Mouse (Mus musculus): ENCODE measurements around the gene Gsta2.
"Not testable (repeated sequence)": the region's sequence is repeated elsewhere in the genome, so short reads cannot be mapped to it uniquely, and the experiment has no call there.

The Gsta2 gene

DNA sequence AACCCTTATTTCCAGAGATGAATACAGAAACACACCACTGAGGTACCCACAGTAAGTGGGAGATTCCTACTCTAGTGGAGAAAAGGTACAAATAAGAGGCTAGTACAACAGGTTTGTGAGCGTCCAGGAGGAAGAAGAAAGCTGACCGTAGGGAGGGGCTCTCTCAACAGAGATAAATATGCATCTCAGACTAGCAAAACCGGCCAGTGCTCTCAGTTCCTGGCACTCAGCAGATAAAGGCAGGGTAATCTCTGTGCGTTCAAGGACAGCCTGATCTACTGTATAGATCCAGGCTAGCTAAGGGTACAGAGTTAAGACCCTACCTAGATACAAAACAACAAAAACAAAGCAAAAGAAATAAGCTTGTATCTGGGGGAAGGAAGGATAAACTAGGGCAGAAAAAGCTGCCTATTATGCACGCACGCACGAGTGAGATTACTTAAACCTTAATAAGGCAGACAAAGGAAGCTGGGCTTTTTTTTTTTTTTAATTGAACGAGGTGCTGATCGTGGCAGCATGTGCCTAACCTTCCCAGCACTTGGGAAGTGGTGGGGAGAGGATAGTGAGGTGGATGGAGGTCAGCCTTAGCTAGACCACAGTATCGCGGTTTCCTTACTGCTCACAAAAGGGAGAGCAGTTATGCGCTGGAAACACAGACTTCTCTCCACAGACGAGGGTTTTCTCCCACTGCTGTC, 10.4 kb upstream of the Gsta2 start:
- no peak for DNase-seq (ENCODE audit: low spot score in 2 of 2)

DNA sequence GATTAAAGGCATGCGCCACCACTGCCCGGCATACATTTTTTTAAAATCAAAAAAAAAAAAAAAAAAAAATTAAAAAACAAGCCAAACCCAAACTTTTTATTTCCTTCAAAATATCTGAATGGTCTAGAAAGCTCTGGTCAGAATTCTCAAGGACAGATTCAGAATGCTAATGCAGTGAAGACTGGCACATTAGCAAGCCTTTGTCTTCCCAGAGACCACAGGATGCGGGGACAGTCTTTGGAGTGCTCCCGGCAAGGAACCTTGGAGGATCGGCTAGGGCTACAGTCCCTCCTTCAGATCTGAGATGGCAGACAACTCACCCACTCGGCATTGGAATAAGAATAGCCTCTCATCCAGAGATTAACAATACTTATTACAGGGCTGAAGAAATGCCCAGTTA, 9.1 kb upstream of the Gsta2 start:
- DNase-seq (ENCODE audit: low spot score in 2 of 2) = no peak

DNA sequence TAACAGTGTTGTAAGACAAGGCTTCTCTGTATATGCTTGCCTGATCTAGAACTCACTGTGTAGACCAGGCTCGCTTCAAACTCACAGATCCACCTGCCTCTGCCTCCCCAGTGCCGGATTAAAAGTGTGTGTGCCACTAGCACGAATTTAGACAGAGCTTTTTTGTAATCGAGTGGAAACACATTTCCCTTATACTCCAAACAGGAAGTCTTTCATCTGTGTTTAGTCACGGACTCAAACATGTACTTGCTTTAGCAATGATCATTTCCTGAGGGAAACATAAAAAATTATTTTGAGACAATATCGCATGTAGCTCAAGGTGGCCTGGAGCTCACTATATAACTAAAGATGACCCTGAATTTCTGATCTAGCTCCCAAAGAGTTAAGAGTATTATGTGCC, 7.8 kb upstream of the Gsta2 start:
- DNase-seq (ENCODE audit: low spot score in 2 of 2) = no peak

DNA sequence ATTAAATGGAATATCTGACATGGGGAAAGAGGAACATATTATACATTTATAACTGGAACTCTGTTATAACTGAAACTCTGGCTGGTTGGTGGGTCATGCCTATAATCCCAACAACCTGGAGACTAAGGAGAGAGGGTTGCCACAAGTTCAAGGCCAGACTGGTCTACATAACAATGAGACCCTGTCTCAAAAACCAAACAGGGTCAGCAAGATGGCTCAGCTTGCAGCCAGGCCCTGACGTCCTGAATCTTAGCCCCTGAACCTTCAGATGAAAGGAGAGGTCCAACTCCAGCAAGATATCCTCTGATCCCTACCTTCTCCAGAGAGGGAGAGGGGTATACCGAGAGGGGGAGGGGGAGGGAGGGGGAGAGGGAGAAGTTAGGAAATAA, 4.9 kb upstream of the Gsta2 start:
- DNase-seq (ENCODE audit: low spot score in 2 of 2) = no peak

DNA sequence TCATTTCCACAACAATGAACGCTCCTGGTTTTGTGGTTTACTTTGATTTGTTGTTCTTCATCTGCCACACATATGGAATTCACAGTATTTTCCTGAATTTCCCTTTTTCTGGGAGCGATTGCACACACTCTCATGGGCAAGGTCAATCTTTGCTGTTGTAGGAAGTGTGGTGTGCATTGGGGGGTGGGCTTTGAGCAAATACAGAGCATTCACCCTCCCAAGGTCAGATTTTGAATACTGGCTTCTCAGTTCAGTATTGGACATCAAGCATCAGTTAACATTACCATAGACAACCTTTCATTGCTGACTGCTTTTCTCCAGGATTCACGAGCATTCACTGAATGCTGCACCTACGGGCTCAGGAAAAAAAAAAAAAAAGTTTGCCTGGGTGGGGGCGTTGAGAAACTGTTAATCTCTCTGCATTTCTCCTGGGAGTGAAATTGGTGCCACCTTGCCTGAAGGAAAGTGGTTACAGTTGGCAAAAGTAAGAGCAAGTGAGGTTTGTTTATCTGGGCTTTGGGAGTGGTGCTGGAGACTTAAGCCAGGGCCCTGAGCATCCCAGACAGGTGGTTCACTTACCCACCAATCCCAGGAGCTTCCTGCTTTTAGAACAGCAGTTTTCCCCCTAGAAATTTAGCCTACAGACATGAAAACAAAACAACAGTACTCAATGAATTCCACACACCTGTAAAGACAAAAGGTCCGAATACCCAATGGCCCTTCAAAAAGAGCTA, 4.3 kb upstream of the Gsta2 start:
- no peak for DNase-seq (ENCODE audit: low spot score in 2 of 2)

DNA sequence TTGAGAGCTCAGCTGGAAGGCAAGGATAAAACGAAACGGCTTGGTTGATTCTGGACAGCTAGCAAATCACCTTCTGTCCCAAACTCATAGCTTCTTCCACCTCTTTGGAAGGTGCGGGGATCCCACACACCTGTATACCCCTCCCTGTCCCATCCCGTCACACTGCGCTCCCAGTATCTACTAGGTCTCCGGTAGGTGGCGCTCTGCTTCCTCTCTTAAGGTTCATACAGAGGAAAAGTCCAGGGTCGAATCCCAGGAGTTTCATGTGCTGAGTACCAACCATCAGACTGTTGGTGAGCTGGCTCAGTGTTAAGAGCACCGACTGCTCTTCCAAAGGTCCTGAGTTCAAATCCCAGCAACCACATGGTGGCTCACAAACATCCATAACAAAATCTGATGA, 2.5 kb upstream of the Gsta2 start:
- DNase-seq (ENCODE audit: low spot score in 2 of 2) = peak; percentile 15 to 60

DNA sequence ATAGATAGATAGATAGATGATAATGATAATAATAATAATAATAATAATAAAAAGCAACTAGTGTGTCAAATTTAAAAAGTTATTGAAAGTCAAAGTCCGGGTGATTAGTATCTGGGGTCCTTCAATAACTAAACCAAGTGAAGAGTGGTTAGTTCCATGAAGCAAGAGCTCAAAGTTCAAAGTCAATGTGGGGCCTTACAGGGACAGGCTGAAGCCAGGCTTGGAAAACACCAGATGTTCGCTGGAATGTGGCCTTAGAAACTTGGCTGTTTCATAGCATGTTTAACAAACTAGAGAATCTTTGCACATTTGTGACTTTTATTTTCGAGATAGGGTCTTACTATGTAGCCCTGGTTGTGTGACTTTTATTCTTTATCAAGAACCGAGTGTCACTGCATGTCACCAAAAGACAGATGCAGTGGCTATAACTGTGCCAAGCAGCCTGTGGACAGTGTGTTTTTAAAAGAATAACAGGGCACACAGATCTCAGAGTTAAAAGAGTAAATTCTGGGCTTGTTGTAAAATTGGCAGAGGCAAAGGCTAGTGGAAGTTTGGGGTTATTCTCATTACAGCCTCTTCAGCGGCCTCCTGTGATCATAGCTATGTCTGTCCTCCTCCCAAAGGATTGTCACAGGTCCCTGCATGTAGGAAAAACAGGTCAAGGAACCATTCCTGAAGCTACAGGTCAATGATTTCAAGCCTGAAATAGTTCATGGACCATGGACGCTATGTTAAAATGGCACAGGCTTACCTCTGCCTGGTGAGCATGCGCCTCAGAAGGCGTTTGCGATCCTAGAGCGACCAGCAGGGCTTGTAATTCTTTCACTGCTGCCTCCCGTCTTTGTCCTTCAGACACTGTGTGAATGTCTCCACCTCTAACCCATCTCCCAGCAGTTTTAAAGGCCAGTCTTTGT, 666 bp downstream of the Gsta2 start:
- no peak for DNase-seq (ENCODE audit: low spot score in 2 of 2)

DNA sequence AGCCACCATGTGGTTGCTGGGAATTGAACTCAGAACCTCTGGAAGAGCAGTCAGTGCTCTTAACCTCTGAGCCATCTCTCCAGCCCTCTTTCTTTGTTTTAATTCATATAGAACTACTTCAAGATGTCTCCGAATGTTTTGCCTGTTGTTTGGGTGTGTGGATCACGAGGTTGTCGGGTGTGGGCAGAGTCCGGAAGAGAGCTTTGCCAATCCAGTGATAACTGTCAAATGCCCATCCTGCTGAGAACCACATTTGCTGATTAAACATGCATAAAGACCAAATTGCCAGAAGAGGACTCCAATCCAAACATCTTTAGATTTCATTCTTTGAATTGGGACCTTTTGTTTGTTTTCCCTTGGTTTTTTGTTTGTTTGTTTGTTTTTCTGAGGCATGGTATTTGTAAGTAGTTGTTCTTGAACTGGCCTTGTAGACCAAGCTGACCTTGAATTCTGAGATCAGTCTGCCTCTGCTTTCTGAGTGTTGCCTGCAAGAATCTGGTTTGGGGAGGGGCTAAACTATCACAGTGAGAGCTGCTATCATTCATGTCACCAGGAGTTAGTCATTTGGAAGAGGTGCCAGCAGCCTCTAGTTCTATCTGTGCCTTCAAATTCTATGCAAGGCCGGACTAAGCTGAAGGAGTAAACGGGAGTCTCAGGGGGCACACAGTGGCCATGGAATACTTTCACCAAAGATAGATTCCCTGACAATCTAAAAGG, 3.9 kb downstream of the Gsta2 start:
- no peak for DNase-seq (ENCODE audit: low spot score in 2 of 2)

DNA sequence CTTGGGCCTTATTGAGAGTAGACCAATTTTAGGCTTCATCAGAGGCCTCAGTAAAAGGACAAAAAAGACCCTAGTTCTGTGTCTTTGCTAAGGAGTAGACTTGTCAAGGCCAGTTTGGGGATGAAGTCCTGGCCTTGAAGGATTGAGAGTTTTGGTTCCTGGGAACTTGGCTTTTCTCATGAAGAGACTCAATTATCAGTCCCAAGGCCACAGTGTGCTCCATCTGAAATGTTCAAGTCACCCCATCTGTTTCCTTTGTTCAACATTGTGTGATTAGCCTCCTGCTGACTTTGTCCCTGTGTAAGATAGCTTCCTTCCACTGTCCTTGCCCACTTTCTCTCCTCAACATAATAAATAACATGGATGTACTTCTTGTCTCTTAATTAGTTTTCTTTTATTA, 5.6 kb downstream of the Gsta2 start:
- DNase-seq (ENCODE audit: low spot score in 2 of 2) = not testable (repeated sequence)

DNA sequence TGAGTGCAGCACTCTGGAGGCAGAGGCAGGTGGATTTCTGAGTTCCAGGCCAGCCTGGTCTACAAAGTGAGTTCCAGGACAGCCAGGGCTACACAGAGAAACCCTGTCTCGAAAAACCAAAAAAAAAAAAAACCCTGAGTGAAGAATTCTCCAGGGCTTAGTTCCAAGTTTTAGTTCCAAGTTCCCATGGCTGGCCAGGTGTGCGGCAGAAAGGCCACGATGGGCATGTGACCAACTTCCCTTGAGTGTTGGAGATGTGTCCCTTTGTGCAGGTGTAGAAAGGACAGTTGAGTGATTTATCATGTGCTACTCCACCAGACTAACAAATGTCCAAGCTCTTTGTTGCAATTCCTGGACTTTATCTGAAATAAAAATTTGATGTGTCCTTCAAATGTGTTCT, 6.4 kb downstream of the Gsta2 start:
- not testable (repeated sequence) for DNase-seq (ENCODE audit: low spot score in 2 of 2)

DNA sequence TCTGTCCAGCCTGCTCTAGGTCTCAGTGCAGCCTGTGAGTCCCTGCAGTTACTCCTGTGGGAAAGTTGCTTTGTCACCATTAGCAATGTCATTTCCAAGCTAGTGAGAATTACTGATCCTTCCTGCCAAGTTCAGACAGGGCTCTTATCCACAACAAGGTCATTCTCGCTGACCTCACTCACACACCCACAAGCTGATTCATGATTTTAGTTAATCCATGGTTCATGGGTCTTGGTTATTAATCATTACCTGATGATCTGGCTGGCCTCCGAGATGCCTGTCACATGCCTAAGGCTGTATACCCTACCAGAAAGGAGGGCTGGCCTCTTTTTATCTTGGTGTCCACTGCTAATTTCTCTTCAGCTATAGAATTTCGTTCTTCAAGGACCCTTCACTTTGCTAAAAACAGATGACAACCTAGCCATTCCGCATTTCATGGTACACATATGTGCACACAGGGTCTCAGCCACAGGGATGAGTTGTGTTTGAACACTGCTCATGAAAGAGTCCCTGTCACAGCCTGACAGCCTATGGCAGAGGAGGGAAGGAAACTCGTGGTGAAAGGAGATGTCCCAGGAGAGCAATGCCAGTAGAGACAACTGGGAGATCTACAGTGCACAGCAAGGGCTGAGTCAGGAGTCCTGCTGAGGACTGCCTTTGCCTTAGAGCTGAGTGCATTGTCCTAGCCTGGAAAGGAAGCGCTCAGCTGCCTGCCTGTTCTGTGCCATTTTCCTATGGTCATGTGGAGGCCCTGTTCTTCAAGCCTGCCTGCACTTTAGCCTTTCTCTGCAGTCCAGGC, 7.2 kb downstream of the Gsta2 start:
- DNase-seq (ENCODE audit: low spot score in 2 of 2) = peak in 1 of 2 experiments; percentile 56

DNA sequence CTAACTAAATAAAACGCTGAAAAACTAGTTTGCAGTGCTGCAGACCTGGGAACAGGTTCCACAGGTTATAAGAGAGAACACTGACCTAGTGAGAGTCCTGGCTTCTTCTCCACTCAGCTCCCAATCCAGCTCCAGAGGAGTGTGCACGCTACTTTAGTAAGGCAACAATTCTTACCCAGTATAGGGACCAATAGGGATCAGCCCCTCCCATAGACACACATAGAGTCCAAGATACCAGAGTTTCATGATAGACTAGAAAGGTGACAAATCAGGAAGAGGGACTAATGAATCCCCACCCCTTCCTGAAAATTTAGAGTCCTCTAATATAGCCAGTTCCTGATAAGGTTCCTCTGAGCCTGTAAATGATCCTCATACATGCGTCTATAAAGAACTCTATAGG, 8.6 kb downstream of the Gsta2 start:
- DNase-seq (ENCODE audit: low spot score in 2 of 2) = peak in 1 of 2 experiments; percentile 14

DNA sequence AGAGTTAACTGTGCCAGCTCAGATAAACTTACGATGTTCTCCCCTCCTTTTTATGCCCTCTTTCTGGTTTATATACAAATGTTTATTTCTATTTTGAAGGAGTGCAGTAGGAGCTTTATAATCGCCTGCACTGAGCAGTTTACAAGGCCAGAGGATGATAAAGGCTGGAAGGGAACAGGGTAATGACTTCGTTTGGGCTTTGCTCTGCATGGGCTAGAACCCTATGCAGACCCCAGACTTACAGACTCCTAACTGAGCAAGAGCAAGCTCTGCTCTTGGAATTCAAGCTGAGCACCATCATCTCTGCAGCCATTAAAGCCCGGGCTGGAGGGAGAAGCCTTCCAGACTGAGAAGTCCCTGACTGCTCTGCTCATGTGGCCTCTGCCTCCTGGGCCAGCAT, 10.4 kb downstream of the Gsta2 start:
- DNase-seq (ENCODE audit: low spot score in 2 of 2) = not testable (repeated sequence)

DNA sequence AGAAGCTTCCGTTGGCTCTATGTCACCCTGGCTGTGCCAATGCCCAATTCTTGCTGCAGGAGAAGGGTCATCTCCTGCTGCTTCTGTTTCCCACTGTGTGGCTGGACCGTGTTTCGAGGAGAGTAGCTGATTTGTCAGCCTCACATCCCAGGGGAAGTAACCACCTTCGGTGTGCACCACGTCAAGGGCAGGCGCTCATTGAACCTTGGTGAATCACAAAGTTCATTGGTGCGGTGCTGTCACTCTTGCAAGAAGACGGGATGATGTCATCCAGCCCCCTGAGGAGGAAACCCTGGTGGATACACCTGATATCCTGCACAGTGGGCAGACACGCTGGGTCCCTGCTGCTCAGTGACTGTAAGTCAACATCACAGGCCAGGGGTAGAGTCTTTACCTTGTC, 12.5 kb downstream of the Gsta2 start:
- not testable (repeated sequence) for DNase-seq (ENCODE audit: low spot score in 2 of 2)

DNA sequence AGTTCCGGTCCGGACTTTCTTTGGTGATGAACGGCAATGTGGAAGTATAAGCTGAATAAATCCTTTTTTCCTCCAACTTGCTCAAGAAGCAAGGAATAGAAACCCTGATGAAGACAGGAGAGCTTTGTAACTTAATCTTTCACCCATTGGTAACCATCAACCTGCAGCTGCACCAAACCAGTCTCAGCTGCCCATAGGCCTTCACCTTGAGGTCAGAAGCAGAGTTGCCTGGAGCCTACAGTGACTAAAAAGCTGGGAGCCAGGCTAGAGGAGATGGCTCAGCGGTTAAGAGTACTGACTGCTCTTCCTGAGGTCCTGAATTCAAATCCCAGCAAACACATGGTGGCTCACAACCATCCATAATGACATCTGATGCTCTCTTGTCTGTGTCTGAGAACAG, 13.1 kb downstream of the Gsta2 start:
- not testable (repeated sequence) for DNase-seq (ENCODE audit: low spot score in 2 of 2)

DNA sequence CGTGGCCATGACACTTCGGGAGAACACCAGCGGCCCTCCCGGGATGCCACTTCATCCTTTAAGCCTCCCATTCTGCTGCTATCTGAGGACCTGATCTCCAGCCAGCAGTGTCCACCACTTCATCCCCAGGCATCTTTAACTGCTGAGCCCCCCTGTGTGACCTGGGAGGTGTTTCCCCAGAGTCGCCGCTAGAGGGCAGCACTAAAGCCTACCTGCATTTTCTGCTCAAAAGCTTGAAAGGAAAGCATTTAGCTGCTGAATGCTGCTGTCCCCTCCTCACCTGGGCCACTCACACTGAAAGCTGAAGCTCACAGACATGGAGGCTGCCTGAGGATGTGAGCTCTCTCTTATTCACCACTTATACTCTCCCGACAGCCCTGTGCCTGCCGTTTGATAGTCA, 15.3 kb downstream of the Gsta2 start:
- DNase-seq (ENCODE audit: low spot score in 2 of 2) = peak; percentile 9 to 43

DNA sequence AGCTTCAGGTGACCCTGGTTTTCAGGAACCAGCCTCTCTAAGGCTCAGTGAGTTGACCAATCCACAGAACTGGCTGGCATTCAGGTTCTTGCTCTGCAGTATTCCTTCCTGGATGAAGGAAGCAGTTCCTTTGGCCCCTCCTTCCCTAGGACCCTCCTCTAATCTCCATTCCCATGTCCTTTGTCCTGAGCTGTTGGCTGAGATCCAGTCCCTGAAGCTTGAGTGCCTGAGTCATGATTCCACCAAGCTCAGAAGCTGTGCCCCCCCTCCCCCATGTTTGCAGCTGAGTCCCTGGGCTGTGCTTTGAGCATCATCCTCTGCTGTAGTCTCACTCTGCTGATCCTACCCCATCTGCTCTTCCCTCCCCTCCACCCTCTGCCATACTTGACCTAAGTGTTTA, 18.5 kb downstream of the Gsta2 start:
- not testable (repeated sequence) for DNase-seq (ENCODE audit: low spot score in 2 of 2)

DNA sequence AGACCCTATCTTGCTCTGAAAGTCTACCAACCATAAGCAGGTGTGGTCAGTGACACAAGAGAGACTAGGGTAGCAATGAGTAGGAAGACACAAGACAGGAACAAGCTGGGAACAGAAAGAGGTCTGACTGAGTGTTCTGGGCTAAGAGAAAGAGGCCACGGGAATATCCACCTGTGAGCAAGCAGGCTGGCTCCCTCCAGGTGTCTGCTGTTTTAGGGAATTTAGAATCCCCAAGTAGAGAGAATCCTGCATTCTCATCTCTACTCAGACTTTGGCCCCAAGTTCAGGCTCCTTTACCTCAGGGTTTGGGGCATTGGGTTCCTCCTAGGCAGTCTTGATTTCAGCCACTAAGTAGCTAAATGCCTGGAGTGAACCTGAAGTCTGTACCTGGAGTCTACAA, 28.3 kb downstream of the Gsta2 start, which contains the start of gene Omt2b:
Omt2b (plus strand) TSS at position 301 of the 400 bp plus-strand sequence.
- DNase-seq (ENCODE audit: low spot score in 2 of 2) = not testable (repeated sequence)

DNA sequence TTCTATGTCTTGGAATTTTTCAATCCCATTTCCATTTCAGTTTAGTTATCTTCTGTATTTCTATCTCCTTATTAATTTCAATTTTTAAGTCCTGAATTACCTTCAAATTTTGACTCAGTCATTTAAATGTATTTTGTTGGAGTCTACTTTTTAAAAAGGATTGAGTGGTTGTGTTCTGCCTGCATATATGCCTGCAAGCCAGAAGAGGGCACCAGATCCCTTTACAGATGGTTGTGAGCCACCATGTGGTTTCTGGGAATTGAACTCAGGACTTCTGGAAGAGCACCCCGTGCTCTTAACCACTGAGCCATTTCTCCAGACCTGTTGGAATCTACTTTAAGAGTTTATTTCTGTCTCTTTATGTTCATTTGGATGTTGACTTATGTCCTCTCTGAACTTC, 36.1 kb downstream of the Gsta2 start:
- no peak for DNase-seq (ENCODE audit: low spot score in 2 of 2)

DNA sequence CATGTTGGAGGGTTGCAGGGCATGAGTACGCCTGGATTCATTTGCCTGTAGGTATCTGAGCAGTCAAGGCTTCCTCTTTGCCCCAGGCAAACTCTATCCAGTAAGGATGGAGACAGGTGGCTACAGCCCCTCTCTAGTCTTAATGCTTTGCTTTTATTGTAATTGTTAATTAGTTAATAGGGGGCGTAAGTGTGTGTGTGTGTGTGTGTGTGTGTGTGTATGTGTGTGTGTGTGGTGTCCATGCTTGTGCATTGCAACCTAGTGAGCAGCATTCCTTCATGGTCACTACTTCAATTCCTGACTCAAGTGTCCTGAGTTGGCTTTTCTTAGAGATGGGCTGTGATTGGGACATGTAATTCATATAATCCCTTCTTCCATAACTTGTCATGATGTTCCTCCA, 40.9 kb downstream of the Gsta2 start, which contains the start of gene Omt2a:
Omt2a (minus strand) TSS at position 101 of the 400 bp plus-strand sequence.
- no peak for DNase-seq (ENCODE audit: low spot score in 2 of 2)

DNA sequence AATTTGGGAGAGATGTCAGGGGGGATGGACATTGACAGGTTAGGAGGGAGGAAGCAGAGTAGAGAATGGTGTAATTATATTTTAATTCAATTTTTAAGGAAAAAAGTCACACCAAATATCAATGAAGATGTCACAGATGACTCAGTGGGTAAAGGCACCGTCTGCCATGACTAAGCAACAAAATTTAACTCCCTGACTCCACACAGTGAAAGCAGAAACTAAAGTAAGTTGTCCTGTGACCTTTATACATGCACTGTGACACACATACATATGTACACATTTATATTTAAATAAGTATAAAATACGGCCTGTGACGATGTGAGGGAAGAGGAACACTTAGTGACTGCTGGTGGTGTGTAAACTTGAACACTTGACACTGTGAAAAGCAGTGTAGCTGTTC, 47.5 kb downstream of the Gsta2 start:
- not testable (repeated sequence) for DNase-seq (ENCODE audit: low spot score in 2 of 2)
